Mouse (Mus musculus) Muller cell, postnatal 12 days (primary cell): ENCODE results near the gene Gm12216.
A peak's percentile ranks its signal among the peaks of the same experiment; 100 is the strongest.
"Not testable (repeated sequence)": the region's sequence is repeated elsewhere in the genome, so short reads cannot be mapped to it uniquely, and the experiment has no call there.

Experiments
- DNase-seq: peaks from one replicate; pipeline ENCODE4 v3.0.0-alpha.2; 2015; ENCODE audit errors: inconsistent ontology term

Gene Gm12216

GRCm38 (mm10) chr11:53771001-53771744, 87.9 kb downstream of the Gm12216 start:
- DNase-seq = no peak

GRCm38 (mm10) chr11:53770125-53770791, 88.8 kb downstream of the Gm12216 start:
- peak; percentile 87 for DNase-seq

DNA sequence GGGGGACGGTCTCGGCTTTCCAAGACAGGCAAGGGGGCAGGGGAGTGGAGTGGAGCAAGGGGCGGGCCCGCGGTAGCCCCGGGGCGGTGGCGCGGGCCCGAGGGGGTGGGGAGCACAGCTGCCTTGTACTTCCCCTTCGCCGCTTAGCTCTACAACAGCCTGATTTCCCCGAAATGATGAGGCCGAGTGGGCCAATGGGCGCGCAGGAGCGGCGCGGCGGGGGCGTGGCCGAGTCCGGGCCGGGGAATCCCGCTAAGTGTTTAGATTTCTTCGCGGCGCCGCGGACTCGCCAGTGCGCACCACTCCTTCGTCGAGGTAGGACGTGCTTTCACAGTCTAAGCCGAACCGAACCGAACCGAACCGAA, 89.3 kb downstream of the Gm12216 start, which contains the start of gene Irf1:
Gene Irf1, plus strand, starts transcription at position 255 of the 365 bp plus-strand sequence.
- peak; percentile 97 for DNase-seq

GRCm38 (mm10) chr11:53769185-53769576, 89.9 kb downstream of the Gm12216 start:
- no peak for DNase-seq

DNA sequence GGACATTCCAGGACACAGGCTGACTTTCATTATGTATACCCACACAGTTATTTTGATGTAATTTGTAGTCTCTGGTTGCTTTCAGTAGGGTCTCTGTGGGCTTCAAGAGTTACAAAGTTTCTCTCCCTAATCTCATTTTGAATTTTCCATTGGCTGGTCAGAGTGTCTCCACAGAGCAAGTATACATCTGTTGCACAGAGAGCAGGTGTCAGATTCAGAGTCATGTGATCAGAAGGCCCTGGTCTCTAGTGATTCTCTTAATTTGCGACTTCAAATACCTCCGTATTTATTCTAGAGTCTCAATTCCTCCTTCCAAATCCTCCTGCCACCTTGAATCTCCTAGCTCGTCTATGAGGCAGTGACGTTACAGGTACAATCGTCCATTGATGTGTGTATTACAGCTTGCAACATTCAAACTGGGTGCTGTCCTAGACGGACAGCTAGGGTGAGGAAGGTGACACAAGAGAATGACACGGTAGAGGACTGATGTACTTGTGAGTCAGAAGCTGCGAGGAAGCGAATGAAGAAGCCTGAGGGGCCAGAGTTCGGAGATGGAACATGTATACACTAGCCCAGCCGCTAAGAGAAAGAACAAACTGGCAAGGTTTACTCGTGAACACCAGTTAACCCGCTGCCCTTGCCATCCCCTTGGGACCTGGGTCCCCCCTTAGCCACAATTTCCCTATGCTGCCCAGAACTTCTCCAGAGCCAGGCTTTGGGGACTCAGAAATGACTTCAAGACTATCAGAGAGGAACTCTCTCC, 90.5 kb downstream of the Gm12216 start:
- DNase-seq = no peak

- DNase-seq = no peak
Observed at GRCm38 (mm10) chr11:53764581-53764980, 94.5 kb downstream of the Gm12216 start.

DNA sequence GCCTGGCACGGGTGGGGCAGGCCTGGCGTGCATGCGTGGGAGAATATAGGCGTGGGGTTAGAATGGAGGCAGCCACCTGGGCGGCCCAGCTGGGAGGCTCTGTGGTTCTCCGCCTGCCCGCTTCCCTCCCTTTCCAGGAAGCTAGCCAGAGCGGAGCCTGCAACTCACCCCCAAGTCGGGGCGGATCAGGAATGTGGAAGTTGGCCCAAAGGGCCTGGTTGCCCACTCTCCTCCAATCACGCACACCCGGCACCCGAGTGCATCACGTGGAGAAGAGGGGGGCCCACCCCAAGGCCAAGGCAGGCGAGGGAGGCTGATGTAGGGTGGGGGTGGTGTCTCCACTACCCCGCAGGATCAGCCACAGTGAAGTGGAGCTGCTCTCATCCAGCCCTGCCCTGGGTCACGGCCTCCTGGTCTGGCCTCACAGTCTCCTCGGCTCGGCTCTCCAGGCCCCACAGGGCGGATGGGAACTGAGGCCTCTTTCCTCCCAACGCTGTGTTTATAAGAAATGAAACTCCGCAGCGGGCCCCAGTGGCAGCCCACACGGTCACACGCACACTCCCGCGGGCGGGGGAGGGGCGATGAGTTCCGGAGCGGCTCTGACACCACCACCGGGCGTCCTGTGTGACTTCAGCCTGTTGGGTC, 95.4 kb downstream of the Gm12216 start:
- DNase-seq = peak; percentile 98

GRCm38 (mm10) chr11:53762827-53763495, 96.1 kb downstream of the Gm12216 start:
- peak; percentile 89 for DNase-seq

- no peak for DNase-seq
Observed at GRCm38 (mm10) chr11:53762426-53762825, 96.6 kb downstream of the Gm12216 start.

GRCm38 (mm10) chr11:53761822-53762221, 97.2 kb downstream of the Gm12216 start:
- peak; percentile 96 for DNase-seq

- DNase-seq = peak; percentile 65
Observed at GRCm38 (mm10) chr11:53761284-53761683, 97.8 kb downstream of the Gm12216 start.

GRCm38 (mm10) chr11:53759545-53760406, 99.3 kb downstream of the Gm12216 start:
- peak; percentile 54 for DNase-seq

GRCm38 (mm10) chr11:53758791-53759351, 100.2 kb downstream of the Gm12216 start:
- peak; percentile 14 for DNase-seq

- not testable (repeated sequence) for DNase-seq
Observed at GRCm38 (mm10) chr11:53758033-53758432, 101.0 kb downstream of the Gm12216 start.

GRCm38 (mm10) chr11:53757612-53758011, 101.4 kb downstream of the Gm12216 start:
- DNase-seq = no peak

DNA sequence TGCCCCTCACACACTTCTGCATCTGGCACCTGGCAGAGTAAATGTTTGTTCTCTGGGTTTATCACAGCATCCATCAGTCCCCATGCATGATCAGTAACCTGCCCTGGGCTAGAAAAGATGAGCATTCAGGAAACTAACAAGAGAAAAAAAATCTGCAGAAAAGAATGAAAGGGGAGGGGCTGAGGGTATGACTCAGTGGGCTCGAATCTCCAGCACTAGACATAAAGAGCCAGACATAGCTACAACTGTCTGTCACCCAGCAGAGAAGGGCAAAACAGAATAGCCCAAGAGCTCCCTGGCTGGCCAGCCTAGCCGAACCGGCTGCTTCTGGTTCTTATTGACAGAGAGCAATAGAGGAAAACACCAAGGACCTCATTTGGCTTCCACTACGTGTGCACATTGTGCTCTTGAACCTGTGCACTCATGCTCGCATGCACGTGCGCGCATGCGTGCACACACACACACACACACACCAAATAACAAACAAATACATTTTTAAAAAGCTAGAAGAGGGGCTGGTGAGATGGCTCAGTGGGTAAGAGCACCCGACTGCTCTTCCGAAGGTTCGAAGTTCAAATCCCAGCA, 104.0 kb downstream of the Gm12216 start:
- DNase-seq = peak; percentile 82

GRCm38 (mm10) chr11:53749716-53750352, 109.2 kb downstream of the Gm12216 start:
- no peak for DNase-seq

GRCm38 (mm10) chr11:53749306-53749705, 109.8 kb downstream of the Gm12216 start:
- no peak for DNase-seq

GRCm38 (mm10) chr11:53748614-53749013, 110.4 kb downstream of the Gm12216 start:
- DNase-seq = no peak
